Mouse (Mus musculus): Measurements from ENCODE around the gene Comtd1.

Gene Comtd1

DNA sequence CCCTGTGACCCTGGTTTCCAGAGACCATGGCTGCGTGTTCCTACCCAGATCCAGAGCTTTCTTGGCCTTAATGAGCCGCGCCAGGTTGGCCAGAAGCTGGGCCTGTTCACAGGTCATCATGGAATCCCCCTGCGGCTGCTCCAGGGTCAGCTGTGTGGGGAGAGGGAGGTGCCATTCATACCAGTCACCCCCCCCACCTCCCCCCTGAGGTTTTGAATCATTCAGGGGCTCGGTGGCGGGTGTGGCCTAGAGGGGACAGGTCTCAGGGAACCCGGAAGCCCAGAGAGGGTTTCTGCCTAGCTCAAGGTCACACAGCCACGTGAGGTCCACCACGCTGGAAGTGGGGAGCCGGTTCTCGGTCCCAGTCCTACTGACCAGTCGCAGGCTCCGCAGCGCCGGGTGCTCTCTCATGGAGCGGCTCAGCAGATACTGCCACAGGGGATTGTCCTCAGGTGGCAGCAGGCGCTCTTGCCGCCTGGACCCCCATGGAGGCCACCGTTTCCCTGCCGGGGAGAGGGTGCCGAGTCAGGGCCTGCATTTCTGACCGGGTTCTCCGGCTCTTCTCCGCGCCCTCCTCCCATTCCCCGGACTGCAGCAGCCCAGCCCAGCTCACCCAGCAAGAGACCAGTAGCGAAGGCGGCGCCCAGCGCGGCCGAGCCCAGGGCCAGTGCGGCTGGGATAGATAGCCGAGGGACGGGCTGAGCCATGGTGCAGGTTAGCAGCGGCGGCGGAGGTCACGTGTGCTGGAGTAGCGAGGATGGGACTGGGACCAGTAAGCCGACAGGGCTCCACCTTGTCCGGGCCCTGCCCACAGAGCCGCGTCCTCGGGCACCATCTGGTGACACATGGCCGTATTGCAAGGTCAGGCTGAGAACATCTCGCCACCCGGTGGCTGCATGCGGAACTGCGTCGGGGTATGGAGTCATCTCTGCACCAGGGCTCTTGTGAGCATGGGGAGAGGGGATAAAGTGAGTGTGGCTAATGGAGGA lies at the start of gene Comtd1:
Gene Comtd1 (minus strand): TSS at position 812 of the 989 bp plus-strand sequence.
- DNase-seq, result peak; percentile 94

DNA sequence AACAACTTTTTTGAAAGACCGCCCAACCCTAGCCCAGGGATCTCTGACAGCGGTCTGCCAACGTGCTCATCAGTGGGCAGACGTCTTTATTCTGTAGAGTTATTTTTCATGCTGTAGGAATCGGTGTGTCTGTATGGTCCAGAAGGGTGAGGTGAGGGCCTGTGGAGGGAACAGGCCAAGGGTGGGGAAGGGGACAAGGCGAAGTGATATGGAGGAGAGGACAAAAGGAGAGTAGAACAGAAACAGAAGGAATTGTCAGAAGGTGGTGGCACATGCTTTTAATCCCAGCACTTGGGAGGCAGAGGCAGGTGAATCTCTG lies 43.5 kb upstream of the Comtd1 start:
- DNase-seq, result no peak

GRCm38 (mm10) chr14:21891581-21892340 lies 43.0 kb upstream of the Comtd1 start:
- DNase-seq, result no peak

DNA sequence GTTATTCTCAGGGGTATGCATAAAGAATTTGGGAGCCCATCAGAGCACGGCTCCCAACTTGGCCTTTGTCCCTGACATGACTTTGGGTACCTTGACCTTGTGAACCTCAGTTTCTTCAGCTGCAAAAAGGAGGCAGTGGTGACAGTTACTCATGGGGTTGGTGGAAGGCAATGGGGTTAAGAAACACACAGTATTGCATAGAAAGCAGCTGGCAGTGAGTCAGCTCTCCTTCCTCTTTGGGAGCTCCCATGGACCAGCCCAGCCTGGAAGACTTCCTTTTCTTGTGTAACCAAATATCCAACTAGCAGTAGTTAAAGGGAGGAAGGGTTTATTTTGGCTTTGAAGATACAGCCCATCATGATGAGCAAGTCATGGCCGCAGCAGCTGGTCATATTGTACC lies 41.7 kb upstream of the Comtd1 start:
- no peak for DNase-seq

DNA sequence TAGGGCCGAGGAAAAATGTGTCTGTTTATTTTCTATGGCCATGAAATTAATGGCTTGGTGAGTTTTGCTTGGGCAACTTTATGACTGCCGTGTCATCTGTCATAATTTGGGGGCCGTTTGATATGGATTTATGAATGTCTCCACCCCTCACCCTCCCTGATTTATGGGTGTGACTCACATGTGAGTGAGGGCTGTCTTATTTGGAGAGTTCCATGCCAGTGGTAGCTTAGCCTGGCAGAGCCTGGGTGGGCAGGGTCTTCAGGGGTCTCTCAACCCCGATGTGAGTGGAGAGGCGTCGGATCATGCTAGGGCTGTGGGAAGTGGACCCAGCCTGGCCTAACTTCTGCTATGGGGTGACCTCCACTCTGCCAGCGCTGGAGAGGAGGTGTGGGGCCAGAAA lies 18.0 kb upstream of the Comtd1 start:
- no peak for DNase-seq

DNA sequence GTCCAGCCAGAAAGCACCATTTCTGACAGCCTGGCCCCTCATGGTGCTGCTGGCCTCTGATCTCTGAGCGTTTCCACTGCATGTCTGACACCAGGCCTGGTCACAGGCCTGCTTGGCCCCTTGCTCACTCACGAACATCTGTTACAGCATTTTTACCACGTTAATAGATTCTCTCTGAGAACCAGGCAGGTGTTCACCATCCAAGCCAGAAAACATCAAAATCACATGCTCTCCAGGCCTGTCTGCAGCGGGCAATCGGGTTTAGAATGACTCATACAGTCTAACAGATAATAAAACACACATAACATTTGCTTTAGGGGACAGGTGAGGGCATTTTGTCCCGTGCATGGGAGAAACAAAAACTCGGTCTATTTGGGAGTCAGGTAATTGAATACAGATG lies 17.5 kb upstream of the Comtd1 start:
- no peak for DNase-seq

- DNase-seq, result no peak
Observed at GRCm38 (mm10) chr14:21856886-21857285, 8.1 kb upstream of the Comtd1 start.

GRCm38 (mm10) chr14:21855961-21856360 lies 7.2 kb upstream of the Comtd1 start:
- DNase-seq, result no peak

DNA sequence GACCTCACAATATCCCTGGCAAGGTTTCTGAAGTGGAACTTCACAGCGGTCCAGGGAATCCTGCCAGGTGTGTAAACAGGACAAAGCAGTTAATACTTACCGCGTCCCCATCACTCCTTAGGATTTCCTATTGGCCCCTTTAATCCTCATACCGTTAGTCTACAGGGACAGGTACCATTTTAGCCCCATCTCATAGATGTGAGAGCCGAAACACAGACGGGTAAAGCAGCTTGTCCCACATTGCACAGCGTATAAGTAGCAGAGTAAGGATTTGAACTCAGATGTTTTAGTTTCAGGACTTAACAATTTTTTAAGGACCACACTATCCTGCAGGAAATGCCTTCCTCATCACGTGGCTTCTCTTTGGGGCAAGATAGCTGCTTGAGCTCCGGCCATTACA lies 5.5 kb upstream of the Comtd1 start:
- no peak for DNase-seq

- peak; percentile 60 for DNase-seq
Observed at GRCm38 (mm10) chr14:21853456-21854109, 4.8 kb upstream of the Comtd1 start.

GRCm38 (mm10) chr14:21851996-21852791 lies 3.4 kb upstream of the Comtd1 start:
- no peak for DNase-seq

GRCm38 (mm10) chr14:21850419-21851127 lies 1.8 kb upstream of the Comtd1 start:
- DNase-seq, result no peak

DNA sequence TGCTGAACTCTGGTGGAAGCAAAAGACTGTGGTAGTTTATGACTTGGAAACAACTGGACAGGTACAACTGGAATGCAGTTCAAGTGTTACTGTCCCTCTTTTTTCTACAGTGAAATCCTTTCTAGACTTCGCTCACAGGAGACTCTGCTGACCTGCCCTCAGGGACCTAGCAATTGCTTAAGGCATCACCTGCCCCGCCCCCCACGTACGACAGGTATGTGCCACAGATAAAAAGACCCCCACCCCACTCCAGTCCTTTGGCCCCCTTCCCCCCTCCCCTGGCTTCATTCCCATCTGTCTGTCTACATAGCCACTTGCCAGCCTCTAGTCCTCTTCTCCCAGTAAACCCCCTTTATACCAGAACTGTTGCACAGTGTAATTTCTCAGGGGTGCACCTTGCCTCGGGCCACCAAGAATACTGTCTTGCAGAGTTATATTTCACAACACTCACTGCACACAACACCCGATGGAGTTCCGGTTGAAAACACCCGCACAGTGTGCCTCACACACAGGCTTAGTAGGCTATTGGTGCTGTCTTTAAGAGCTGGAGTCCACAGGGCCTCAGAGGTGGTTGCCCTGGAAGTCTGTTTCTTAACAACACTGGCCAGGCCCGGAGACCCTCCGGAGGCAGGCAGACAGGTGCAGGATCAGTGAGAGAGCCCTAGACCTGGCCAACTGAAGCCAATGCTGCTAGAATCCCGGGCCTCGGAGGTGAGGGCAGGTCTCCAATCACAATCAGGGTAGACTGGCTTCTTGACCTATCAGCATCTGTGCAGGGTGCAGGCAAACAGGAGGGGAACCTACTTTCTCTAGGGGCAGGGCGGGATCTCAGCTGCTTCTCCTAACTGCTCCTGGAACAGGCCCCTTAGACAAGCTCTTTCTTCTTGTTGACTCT lies 994 bp upstream of the Comtd1 start:
- DNase-seq, result no peak

DNA sequence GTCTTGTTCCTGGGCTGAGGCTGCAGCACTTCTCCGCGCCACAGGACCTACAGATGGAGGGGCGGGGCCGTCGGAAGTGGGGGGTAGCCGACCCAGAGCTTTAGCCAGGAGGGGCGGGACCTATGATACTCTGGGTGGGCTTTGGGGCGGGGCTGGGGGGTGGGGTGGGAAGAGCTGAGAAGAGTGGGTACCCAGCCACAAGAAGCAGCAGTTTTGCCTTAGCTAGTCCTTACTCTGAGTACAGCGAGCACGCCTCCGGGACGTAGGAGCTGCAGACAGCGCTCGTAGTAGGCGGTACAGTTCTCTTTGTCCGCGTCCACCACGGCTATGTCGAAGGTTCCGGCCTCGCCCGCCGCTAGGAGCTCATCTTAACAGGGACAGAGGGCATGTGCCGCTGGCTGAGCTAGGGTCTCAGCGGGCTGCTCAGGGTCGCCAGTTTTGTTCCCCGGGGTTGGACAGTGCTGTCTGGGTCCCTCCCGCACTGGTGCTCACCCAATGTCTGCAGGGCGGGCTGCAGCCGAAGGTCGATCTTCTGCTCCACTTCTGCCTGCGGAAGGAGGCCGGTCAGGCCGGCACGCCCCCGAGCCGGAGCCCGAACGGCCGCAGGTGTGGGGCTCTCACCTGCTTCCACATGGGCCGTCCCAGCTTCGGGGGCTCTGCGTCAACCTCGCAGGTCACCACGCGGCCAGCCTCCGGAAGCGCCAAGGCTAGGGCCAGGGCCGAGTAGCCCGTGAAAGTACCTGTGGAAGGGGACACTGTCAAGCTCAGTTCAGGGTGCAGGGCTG lies 1.2 kb downstream of the Comtd1 start:
- peak; percentile 35 for DNase-seq

GRCm38 (mm10) chr14:21846827-21847380 lies 1.9 kb downstream of the Comtd1 start:
- DNase-seq, result no peak

DNA sequence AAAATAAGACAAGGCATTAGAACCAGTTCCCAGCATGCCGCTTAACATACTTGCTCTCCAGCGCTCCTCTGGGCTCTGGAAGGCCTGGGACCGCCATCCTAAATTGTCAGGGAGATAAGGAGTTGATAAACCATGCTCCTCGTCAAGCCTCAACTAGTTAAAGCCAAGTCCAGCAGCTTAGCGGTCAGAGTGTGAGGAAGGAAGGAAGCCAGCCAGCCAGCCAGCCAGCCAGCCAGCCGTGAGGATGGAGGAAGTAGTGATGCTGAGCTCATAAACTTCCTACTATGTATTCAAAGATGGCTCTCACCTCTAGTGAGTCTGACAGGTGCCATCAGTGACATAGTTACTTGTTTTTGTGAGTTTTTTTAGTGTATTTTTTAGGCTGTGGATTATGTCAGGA lies 5.5 kb downstream of the Comtd1 start:
- no peak for DNase-seq

- DNase-seq, result no peak
Observed at GRCm38 (mm10) chr14:21841819-21842592, 6.8 kb downstream of the Comtd1 start.

GRCm38 (mm10) chr14:21838336-21839017 lies 10.3 kb downstream of the Comtd1 start:
- DNase-seq, result no peak

Measured in right cerebral cortex, postnatal 25 days (tissue).